Mouse (Mus musculus) skeletal muscle tissue, postnatal 0 days (tissue): ENCODE results near the gene Vmn2r16. TPM values are rescaled to one million over a fixed set of nuclear protein-coding genes. Genes with fewer than 3 reads are reported as not detected.

ENCODE experiments used
- polyA plus RNA-seq: library from polyadenylated mRNA; unstranded; fragments of >200 nt; fragmentation: Nextera tagmentation; extraction: Ambion mirVana; gene quantifications from 2 replicates; pipeline ENCODE4 v1.2.1, GENCODE M21; 2015

The Vmn2r16 gene
- polyA plus RNA-seq, result not detected in 2 replicates

GRCm38 (mm10) chr5:109329862-109330261 is at the start of gene Vmn2r16:
Gene Vmn2r16, plus strand, starts transcription at chr5:109330162.

DNA sequence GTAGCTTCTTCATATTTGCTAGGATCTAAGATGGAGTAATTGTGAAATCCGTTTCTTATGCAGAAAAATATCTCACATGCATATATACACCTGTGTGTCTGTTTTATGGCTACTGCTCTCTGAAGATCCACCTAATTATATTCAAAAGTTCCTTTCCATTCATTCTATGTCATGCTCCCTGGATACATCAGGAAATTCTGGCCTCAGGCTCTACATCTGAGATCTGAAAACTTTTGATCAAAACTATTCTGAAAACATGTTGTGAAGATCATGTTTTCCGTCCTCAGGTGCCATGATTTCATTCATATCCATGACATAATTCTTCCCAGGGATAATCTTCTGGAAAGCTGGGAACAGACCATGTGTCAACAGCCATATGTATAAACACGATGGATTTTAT is 32.4 kb upstream of the Vmn2r16 start, which contains the start of gene Vmn2r15:
TSS of gene Vmn2r15 (minus strand) at position 101 of the 400 bp plus-strand sequence.

DNA sequence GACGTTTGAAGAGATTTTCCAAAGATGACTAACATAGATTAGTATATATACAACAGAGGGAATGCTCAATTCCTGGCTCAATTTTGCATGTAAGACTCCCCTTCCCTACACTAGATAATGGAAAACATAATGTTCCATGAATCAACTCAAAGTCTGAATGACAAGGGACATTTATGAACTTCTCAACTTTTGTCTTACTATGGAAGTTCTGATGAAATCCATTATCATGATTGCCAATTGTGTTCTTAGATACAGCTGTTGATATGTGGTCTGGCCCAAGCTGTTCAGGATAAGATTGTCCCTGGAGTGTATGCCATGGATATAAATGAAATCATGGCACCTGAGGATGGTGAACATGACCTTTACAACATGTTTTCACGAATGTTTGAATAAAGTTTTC is 89.4 kb downstream of the Vmn2r16 start, which contains the start of gene Vmn2r17:
TSS of gene Vmn2r17 (plus strand) at position 301 of the 400 bp plus-strand sequence.

Other genes starting within 250 kb of the Vmn2r16 start
- gene Vmn2r12, start 232.2 kb upstream of the Vmn2r16 start, polyA plus RNA-seq, result not detected in 2 replicates
- gene Vmn2r13, start 138.0 kb upstream of the Vmn2r16 start, polyA plus RNA-seq, result not detected in 2 replicates
- gene Vmn2r14, start 105.5 kb upstream of the Vmn2r16 start, polyA plus RNA-seq, result not detected in 2 replicates
- not detected in 2 replicates for gene Vmn2r15, start 32.5 kb upstream of the Vmn2r16 start, polyA plus RNA-seq
- not detected in 2 replicates for gene Vmn2r17, start 89.5 kb downstream of the Vmn2r16 start, polyA plus RNA-seq
- gene Crlf2, start 228.8 kb downstream of the Vmn2r16 start, polyA plus RNA-seq, result 11.8 and 15.2 TPM in 2 replicates